ENCODE assay signal across 8 mouse cellular contexts in the genomic region with DNA sequence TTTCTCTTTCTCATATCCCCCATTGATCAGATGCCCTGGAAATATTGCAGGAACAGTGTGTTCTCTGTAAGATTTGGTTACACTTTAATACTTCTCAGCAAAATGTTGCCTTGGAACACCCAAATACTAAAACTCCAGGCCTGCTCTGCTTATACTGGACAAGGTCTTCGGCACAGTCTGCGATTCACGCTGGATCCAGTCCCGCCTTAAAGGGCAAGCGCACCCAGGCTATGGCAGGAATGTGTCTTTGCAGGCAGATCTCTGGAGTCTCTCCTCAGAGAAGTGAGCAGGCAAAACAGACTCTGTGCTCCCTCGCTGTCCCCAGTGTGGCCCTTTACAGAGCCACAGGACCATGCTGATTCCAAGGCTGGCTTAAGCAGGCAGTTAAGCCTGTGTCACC.
A peak's percentile ranks its signal among the peaks of the same experiment; 100 is the strongest.
DNase-seq lines count a peak whose midpoint lies in the region; ATAC-seq and TF ChIP-seq lines count a peak whose summit lies in the region.

No protein-coding gene starts in this region.

- no peak overlapping the region for H3K9ac ChIP-seq in intestine, embryonic 16.5 days (ENCODE audit: low read depth, low read length)
- no peak overlapping the region for H3K9ac ChIP-seq in hindbrain, postnatal 0 days (replicated peaks; ENCODE audit: low read length)

- DNase-seq in adrenal gland, postnatal 25 days, result peak; percentile 43
- peak; percentile 84 for DNase-seq in gastrocnemius, adult 2 months
- peak; percentile 54 for DNase-seq in lung, postnatal 14 days
- no peak for DNase-seq in spleen, postnatal 14 days (ENCODE audit: low spot score in 2 of 2)
- no peak for DNase-seq in spleen, postnatal 36 days (ENCODE audit: low spot score in 2 of 2)
- no peak for DNase-seq in hindbrain, postnatal 0 days (ENCODE audit: low spot score)

- H3K4me1 ChIP-seq in intestine, embryonic 16.5 days (ENCODE audit: control insufficient read depth, insufficient read depth, low read length), result 0 out of 2 replicates have a peak, but pooled peaks cover 2% of the 10 kb centered on the region
- no peaks in the 10 kb centered on the region for H3K4me1 ChIP-seq in hindbrain, postnatal 0 days (ENCODE audit: insufficient read depth, low read length)

- no peak overlapping the region for H3K4me2 ChIP-seq in intestine, embryonic 16.5 days (ENCODE audit: low read depth, low read length)
- H3K4me2 ChIP-seq in hindbrain, postnatal 0 days (ENCODE audit: low read depth, low read length), result no peak overlapping the region

- peak overlapping the region; percentile 11; the same call in 1 of the 2 replicates for H3K4me3 ChIP-seq in gastrocnemius, adult 2 months
- H3K4me3 ChIP-seq in intestine, embryonic 16.5 days (ENCODE audit: low read length), result no peak overlapping the region
- H3K4me3 ChIP-seq in hindbrain, postnatal 0 days (ENCODE audit: low read length), result no peak overlapping the region

- intact Hi-C loops in gastrocnemius, adult 2 months (cut with DNase I), result loop anchor here (5.0 kb wide), 1 partner anchor 35 kb away; no protein-coding TSS in a partner anchor

- 35% methylated on average over 6 of the region's 6 CpGs for WGBS in intestine, embryonic 16.5 days
- WGBS in hindbrain, postnatal 0 days, result 69% methylated on average over 6 of the region's 6 CpGs

- peak; percentile 15; the same call in 1 of the 2 replicates for TF ChIP-seq CTCF in gastrocnemius, adult 2 months (IDR thresholded peaks at IDR 0.05)
- no peak for TF ChIP-seq CTCF in hindbrain, postnatal 0 days (IDR thresholded peaks at IDR 0.05; ENCODE audit: low read depth)

- no peaks in the 10 kb centered on the region for H3K9me3 ChIP-seq in intestine, embryonic 16.5 days (ENCODE audit: control insufficient read depth, low read length)
- H3K9me3 ChIP-seq in hindbrain, postnatal 0 days (ENCODE audit: low read length), result no peaks in the 10 kb centered on the region

- H3K36me3 ChIP-seq in intestine, embryonic 16.5 days (ENCODE audit: control insufficient read depth, insufficient read depth, low read length), result no peaks in the 10 kb centered on the region
- no peaks in the 10 kb centered on the region for H3K36me3 ChIP-seq in hindbrain, postnatal 0 days (ENCODE audit: insufficient read depth, low read length)

- H3K27ac ChIP-seq in gastrocnemius, adult 2 months, result peak overlapping the region; percentile 81
- peak overlapping the region; percentile 79 for H3K27ac ChIP-seq in intestine, embryonic 16.5 days (ENCODE audit: low read length)
- H3K27ac ChIP-seq in hindbrain, postnatal 0 days, result no peak overlapping the region

- no peaks in the 10 kb centered on the region for H3K27me3 ChIP-seq in intestine, embryonic 16.5 days (replicated peaks; ENCODE audit: control insufficient read depth, insufficient read depth, low read length)
- H3K27me3 ChIP-seq in hindbrain, postnatal 0 days (ENCODE audit: insufficient read depth, low read length), result no peaks in the 10 kb centered on the region

- peak; percentile 74 for ATAC-seq in intestine, embryonic 16.5 days
- ATAC-seq in frontal cortex, adult (ENCODE audit: low TSS enrichment), result no peak
- ATAC-seq in hindbrain, postnatal 0 days, result no peak

Comparison
In these comparisons a context has a peak if more than half of its experiments do, and no peak if none do; other contexts are left out.
1. DNase-seq: peak in adrenal gland, postnatal 25 days (single experiment), gastrocnemius, adult 2 months (single experiment) and lung, postnatal 14 days (single experiment); none in spleen, postnatal 14 days (0 of 2), spleen, postnatal 36 days (0 of 2) and hindbrain, postnatal 0 days (single experiment).